Mouse (Mus musculus) neural tube, postnatal 0 days (tissue): ENCODE data around the gene Slamf6. TPM values are rescaled to one million over a fixed set of nuclear protein-coding genes. Genes with fewer than 3 reads are reported as not detected.

Experiments used
- polyA plus RNA-seq: library from polyadenylated mRNA; unstranded; fragments of >200 nt; fragmentation: Nextera tagmentation; extraction: Ambion mirVana; gene quantifications from 2 replicates; pipeline ENCODE4 v1.2.1, GENCODE M21; 2015

The Slamf6 gene
- polyA plus RNA-seq: 0.17 and 0.49 TPM in 2 replicates

DNA sequence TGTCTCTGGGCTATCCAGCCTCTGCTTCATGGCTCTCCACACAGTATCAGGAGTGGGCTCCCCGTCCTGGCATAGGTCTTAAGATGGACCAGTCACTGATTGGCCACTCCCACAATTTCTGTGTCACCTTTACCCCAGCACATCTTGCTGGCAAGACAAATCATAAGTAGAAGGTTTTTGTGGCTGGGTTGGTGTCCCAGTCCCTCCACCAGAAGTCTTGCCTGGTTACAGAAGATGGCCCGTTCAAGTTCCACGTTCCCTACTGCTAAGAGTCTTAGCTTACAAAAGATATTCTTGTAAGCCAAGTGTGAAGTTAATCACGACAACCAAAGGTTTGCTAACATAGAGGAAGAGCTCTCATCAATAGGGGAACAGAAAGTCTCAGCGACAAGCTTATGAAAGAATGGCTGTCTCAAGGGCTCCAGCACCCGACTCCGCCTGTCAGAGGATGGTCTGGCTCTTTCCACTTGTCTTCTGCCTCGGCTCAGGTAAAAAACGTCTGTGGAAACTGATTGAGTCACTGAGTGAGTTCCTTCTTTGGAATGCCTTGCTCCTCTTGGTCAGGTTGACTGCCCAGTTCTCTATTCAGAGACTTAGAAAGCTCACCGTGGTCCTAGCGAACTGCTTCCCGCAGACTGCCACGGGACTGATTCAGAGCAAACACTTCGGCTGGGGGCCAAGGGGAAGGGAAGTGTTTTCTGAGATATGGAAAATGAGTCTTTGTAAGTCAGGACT is at the start of gene Slamf6:
TSS of gene Slamf6 (plus strand) at position 211 of the 735 bp plus-strand sequence.

DNA sequence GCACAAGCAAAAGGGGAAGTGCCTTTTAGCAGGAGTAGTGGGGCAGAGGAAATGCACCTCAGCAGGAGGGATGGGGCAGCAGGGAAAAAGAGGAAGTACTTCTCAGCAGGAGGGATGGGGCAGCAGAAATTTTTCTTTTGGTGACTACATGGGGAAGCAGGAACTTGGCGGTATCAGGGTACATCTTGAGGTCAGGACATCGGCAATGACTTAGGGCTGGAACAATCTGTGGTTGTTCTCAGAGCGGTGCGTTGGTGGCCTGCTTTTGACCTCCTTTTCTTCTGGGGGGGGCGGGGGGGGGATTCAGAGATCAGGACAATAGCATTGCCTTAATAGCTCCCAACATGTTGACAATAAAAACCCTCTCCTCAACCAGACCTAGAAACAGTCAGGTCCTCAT is 22.0 kb upstream of the Slamf6 start, which contains the start of gene Gm10521:
TSS of gene Gm10521 (plus strand) at position 301 of the 400 bp plus-strand sequence.

Other genes starting within 250 kb of the Slamf6 start
- 1.4 and 1.6 TPM in 2 replicates for gene Cd48, start 235.5 kb upstream of the Slamf6 start, polyA plus RNA-seq
- 0.14 TPM in 2 replicates for gene Slamf1, start 150.4 kb upstream of the Slamf6 start, polyA plus RNA-seq
- 2.2 and 3.2 TPM in 2 replicates for gene Cd84, start 77.8 kb upstream of the Slamf6 start, polyA plus RNA-seq
- gene Gm10521, start 21.9 kb upstream of the Slamf6 start, polyA plus RNA-seq: not detected in 2 replicates
- gene Vangl2, start 110.9 kb downstream of the Slamf6 start, polyA plus RNA-seq: 33.8 and 37.6 TPM in 2 replicates
- 1.2 and 1.8 TPM in 2 replicates for gene Nhlh1, start 140.1 kb downstream of the Slamf6 start, polyA plus RNA-seq
- gene Copa, start 165.0 kb downstream of the Slamf6 start, polyA plus RNA-seq: 110 and 122 TPM in 2 replicates
- gene Ncstn, start 165.3 kb downstream of the Slamf6 start, polyA plus RNA-seq: 86.3 and 89.9 TPM in 2 replicates
- 135 and 145 TPM in 2 replicates for gene Pex19, start 209.2 kb downstream of the Slamf6 start, polyA plus RNA-seq
- 74.8 and 76.1 TPM in 2 replicates for gene Dcaf8, start 230.6 kb downstream of the Slamf6 start, polyA plus RNA-seq